Mouse (Mus musculus) bone marrow, adult 2 months (tissue): ENCODE measurements at regions not wholly inside any gene's neighbourhood (a gene's known extent, or its start where the extent isn't known, plus 50 kb on each side); places are given as distances from the start of the nearest gene placed in this dataset.

Experiments
- H3K27ac ChIP-seq: fragments of 200-500 bp; 2 replicates; pipeline ENCODE4 v1.5.1; 2012; ENCODE audit warnings: low read depth, mild to moderate bottlenecking, control low read depth, inconsistent platforms, low read length; ENCODE audit not compliant: control insufficient read depth, poor library complexity, insufficient read depth
- H3K4me1 ChIP-seq: fragments of 200-500 bp; 2 replicates; pipeline ENCODE4 v1.6.1; 2011; ENCODE audit warnings: low read length; ENCODE audit not compliant: control insufficient read depth, insufficient read depth
- H3K4me3 ChIP-seq: fragments of 200-500 bp; replicated peaks from 2 replicates; pipeline ENCODE3; 2011; ENCODE audit warnings: mild to moderate bottlenecking, low read depth, low read length, control low read depth; ENCODE audit not compliant: control insufficient read depth
- CTCF ChIP-seq: fragments of 200-500 bp; IDR thresholded peaks from 2 replicates; pipeline ENCODE4 v1.5.1; 2011; ENCODE audit warnings: low read length, control low read depth; ENCODE audit not compliant: control insufficient read depth, insufficient read depth
- POLR2A ChIP-seq: fragments of 200-500 bp; IDR thresholded peaks from 2 replicates; pipeline ENCODE4 v1.6.1; 2011; ENCODE audit warnings: low read depth, mild to moderate bottlenecking, control low read depth, low read length, borderline replicate concordance; ENCODE audit not compliant: control insufficient read depth
- WGBS: fragments of 180-500 bp; shearing (Covaris S2); methylation state at CpG from one replicate; pipeline ENCODE4 v1.1.7; 2018; 5-methylcytosine and 5-hydroxymethylcytosine counted together

GRCm38 (mm10) chr1:35708176-35708788 is 359.9 kb upstream of the Hs6st1 start:
- no peaks in the 10 kb centered on the region for H3K4me1 ChIP-seq
- no peak overlapping the region for H3K4me3 ChIP-seq
- H3K27ac ChIP-seq: no peak overlapping the region
- WGBS: 66% methylated on average over 2 of the region's 2 CpGs
- TF ChIP-seq POLR2A (no peak), CTCF (no peak)

- no peak overlapping the region for H3K27ac ChIP-seq
- TF ChIP-seq CTCF (no peak), POLR2A (no peak)
- no peak overlapping the region for H3K4me3 ChIP-seq
- H3K4me1 ChIP-seq: no peaks in the 10 kb centered on the region
These were observed 359.0 kb upstream of the Hs6st1 start for GRCm38 (mm10) chr1:35709214-35709613.

GRCm38 (mm10) chr1:35713961-35714360 is 354.2 kb upstream of the Hs6st1 start:
- Histone ChIP-seq H3K4me3 (no peak overlapping the region), H3K4me1 (no peaks in the 10 kb centered on the region), H3K27ac (no peak overlapping the region)
- 80% methylated on average over 4 of the region's 4 CpGs for WGBS
- TF ChIP-seq CTCF (no peak), POLR2A (no peak)

- Histone ChIP-seq H3K4me1 (no peaks in the 10 kb centered on the region), H3K4me3 (no peak overlapping the region), H3K27ac (no peak overlapping the region)
- WGBS: 50% methylated on average over 6 of the region's 6 CpGs
- TF ChIP-seq CTCF (no peak), POLR2A (no peak)
These were observed 352.3 kb upstream of the Hs6st1 start for GRCm38 (mm10) chr1:35715931-35716330.

- Histone ChIP-seq H3K4me3 (no peak overlapping the region), H3K4me1 (no peaks in the 10 kb centered on the region), H3K27ac (no peak overlapping the region)
- WGBS: 92% methylated on average over 2 of the region's 2 CpGs
- TF ChIP-seq POLR2A (no peak), CTCF (no peak)
These were observed 351.0 kb upstream of the Hs6st1 start for GRCm38 (mm10) chr1:35717166-35717565.

GRCm38 (mm10) chr1:35717659-35718058 is 350.5 kb upstream of the Hs6st1 start:
- TF ChIP-seq CTCF (no peak), POLR2A (no peak)
- Histone ChIP-seq H3K27ac (no peak overlapping the region), H3K4me3 (no peak overlapping the region), H3K4me1 (no peaks in the 10 kb centered on the region)
- 51% methylated on average over 2 of the region's 2 CpGs for WGBS

GRCm38 (mm10) chr1:35720063-35720462 is 348.1 kb upstream of the Hs6st1 start:
- no peak overlapping the region for H3K4me3 ChIP-seq
- no peaks in the 10 kb centered on the region for H3K4me1 ChIP-seq
- WGBS: 78% methylated on average over 3 of the region's 3 CpGs
- no peak overlapping the region for H3K27ac ChIP-seq
- no peak for TF ChIP-seq CTCF
- no peak for TF ChIP-seq POLR2A

- TF ChIP-seq CTCF (no peak), POLR2A (no peak)
These were observed 343.8 kb upstream of the Hs6st1 start for GRCm38 (mm10) chr1:35724366-35724900.

GRCm38 (mm10) chr1:35726596-35726995 is 341.6 kb upstream of the Hs6st1 start:
- no peaks in the 10 kb centered on the region for H3K4me1 ChIP-seq
- TF ChIP-seq CTCF (peak; percentile 63), POLR2A (no peak)
- 35% methylated on average over 1 of the region's 1 CpGs for WGBS
- no peak overlapping the region for H3K27ac ChIP-seq
- H3K4me3 ChIP-seq: no peak overlapping the region

More at GRCm38 (mm10) chr1:35724366-35724900, 343.8 kb upstream of the Hs6st1 start:
- H3K4me1 ChIP-seq: no peaks in the 10 kb centered on the region
- WGBS: 69% methylated on average over 3 of the region's 3 CpGs
- no peak overlapping the region for H3K27ac ChIP-seq
- no peak overlapping the region for H3K4me3 ChIP-seq
